Mouse (Mus musculus): ENCODE results near the gene Gm2000. TPM values are rescaled to one million over a fixed set of nuclear protein-coding genes. Genes with fewer than 3 reads are reported as not detected.

The Gm2000 gene
- 36.9 and 41.3 TPM in 2 replicates for polyA plus RNA-seq (2012; rRNA removed)

GRCm38 (mm10) chr1:156365740-156366139 is at the start of gene Gm2000:
Gene Gm2000 (plus strand): TSS chr1:156366040.

Other genes with a start within 250 kb of the Gm2000 start
- 2.1 and 2.8 TPM in 2 replicates for gene Fam163a, start 161.0 kb upstream of the Gm2000 start, polyA plus RNA-seq (2012; rRNA removed)
- 0.77 and 0.94 TPM in 2 replicates for gene Tdrd5, start 62.4 kb upstream of the Gm2000 start, polyA plus RNA-seq (2012; rRNA removed)
- gene Nphs2, start 55.3 kb upstream of the Gm2000 start, polyA plus RNA-seq (2012; rRNA removed) = 0.14 and 0.17 TPM in 2 replicates
- gene Axdnd1, start 55.1 kb downstream of the Gm2000 start, polyA plus RNA-seq (2012; rRNA removed) = 0.34 TPM in 2 replicates
- 15.0 and 16.3 TPM in 2 replicates for gene Soat1, start 108.3 kb downstream of the Gm2000 start, polyA plus RNA-seq (2012; rRNA removed)
- 6.8 and 7.1 TPM in 2 replicates for gene Gm10031, start 158.0 kb downstream of the Gm2000 start, polyA plus RNA-seq (2012; rRNA removed)
- gene Abl2, start 192.7 kb downstream of the Gm2000 start, polyA plus RNA-seq (2012; rRNA removed) = 14.4 and 14.7 TPM in 2 replicates